Mouse (Mus musculus) regulatory T cell (primary cell): ENCODE measurements around the gene Cpn2.

ENCODE experiments used
- in situ Hi-C: fragments of 300-600 bp; cut with MboI, MseI; formaldehyde crosslinking; loops from one replicate; pipeline ENCODE4 v1.15.1; 2025; ENCODE audit warnings: high pct_unique_total_duplicates

Cpn2 gene

GRCm38 (mm10) chr16:30244037-30244700 is 23.1 kb downstream of the Cpn2 start:
- in situ Hi-C loops = no loop called here

- in situ Hi-C loops = no loop called here
Observed at GRCm38 (mm10) chr16:30241623-30242022, 25.7 kb downstream of the Cpn2 start.

DNA sequence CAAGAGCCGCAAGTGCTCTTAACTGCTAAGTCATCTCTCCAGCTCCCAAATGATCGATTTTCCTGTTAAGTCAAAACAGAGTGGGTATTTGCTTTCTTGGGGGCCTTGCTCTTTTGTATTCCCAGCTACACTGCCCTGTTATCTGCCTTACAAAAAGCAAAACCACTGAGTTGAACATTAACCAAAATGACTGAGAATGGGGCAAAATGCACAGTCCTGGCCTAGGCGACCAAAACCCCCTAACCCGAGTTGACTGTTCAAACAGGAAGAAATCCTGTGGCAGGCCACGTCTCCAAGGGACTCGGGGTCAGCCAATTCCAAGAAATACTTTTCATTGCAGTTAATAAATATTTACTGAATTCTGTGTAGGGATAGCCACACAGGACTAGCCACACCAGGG is 28.5 kb downstream of the Cpn2 start:
- in situ Hi-C loops = no loop called here

DNA sequence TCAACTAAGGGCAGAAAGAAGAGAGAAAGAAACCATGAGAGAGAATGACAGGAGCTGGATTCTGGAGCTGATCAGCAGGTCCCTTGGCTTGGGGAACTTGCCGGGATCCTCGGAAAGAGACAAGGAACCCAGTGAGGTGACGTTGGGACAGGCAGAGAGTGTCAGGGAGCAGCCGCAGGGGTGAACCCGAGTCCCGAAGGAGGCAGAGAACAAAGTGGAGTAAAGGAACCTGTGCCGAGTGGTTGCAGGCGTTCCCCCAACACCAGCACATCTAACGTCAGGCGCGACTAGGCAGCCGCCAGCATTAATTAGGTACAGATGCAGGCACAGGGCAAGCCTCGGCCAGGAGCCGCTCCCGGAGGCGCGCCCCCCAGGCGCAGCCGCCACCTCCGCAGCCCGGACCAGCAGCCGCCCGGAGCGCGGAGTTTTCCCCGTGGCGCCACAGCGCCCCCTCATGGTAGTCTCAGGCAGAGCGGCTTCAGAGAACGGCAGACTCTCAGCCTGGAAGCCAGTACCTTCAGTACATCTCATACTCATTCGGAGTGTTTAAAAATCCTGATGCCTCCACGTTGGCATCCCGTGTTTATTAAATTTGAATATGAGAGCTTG is 31.1 kb downstream of the Cpn2 start:
- in situ Hi-C loops = no loop called here

- in situ Hi-C loops = no loop called here
Observed at GRCm38 (mm10) chr16:30235577-30235976, 31.7 kb downstream of the Cpn2 start.

GRCm38 (mm10) chr16:30234636-30235546 is 32.4 kb downstream of the Cpn2 start:
- in situ Hi-C loops = no loop called here

DNA sequence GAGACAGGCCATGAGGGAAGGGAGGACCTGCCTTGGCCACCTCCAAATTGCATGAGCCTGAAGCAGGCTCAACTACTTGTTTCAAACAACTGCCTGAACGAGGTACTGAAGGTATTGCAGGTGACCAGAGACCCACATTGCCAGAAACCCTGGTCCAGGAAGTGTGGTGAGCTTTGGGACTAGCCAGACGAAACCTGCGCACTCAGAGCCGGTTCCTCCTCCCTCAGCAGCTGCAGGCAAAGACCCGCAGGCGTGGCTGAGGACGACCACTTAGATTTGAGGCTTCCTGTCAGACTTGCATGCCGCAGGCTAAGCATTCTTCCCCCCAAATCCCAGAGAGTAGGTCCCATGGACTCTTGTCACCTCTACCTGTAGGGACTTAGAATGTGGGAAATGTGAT is 33.2 kb downstream of the Cpn2 start:
- in situ Hi-C loops = no loop called here

DNA sequence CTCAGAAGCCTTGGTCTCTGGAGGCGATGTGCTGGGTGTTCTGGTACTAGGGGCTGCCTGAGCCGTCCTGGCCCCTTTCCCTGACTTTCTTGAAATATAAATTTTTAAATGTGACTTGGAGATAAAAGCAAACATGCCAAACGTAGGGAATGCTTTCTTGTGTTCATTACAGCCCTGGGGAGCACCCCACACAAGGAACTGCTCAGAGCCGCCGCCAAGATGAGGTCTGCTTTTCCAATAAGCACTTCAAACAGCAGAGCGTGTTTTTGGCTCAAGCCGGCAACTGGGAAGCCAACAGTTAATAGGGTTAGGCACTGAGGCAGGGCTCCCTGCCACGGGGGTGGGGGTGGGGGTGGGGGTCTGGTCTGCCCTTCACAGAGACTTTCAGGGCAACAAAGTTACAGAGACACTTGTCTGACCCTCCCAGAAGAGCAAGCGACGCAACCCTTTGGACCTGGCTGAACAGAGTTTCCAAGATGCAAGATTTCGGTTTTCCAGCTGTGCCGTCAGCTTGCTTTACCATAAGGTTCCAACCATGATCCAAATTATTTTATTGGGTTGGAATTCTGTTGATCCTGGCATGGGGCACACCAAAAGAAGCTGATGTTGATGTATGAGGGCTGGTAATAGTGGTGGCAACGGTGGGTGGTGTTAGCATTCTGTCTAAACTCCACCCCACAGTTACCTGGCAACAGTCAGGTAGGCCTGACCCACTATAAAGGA is 35.3 kb downstream of the Cpn2 start:
- in situ Hi-C loops = no loop called here

GRCm38 (mm10) chr16:30227352-30227751 is 39.9 kb downstream of the Cpn2 start:
- in situ Hi-C loops = no loop called here

DNA sequence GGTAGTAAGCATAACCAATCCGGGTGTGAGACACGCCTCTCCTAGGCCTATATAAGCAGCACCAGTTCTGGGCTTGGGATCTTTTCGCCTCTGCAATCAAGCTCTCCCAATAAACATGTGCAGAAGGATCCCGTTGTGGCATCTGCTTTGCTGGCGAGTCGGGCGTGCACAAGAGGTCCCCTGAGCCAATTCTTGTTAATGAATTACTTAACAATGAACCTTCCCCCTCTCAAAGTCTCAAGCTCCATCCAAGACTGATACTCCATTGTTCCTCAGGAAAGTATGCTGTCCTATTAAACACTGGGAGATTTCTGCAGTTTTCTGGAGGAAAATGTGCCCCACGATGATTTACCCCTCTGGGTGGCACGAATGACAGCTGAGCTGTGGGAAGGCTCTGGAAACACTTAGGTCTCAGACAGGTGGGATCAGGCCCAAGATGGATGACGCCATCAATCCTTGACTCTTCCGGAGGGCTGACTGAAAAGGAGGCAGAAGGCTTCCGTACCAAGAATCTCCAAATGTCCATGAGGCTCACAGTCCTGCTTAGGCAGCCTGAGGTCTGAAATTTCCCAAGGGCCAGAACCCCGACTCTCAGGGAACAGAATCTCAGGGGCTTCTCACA is 46.0 kb downstream of the Cpn2 start:
- in situ Hi-C loops = no loop called here

DNA sequence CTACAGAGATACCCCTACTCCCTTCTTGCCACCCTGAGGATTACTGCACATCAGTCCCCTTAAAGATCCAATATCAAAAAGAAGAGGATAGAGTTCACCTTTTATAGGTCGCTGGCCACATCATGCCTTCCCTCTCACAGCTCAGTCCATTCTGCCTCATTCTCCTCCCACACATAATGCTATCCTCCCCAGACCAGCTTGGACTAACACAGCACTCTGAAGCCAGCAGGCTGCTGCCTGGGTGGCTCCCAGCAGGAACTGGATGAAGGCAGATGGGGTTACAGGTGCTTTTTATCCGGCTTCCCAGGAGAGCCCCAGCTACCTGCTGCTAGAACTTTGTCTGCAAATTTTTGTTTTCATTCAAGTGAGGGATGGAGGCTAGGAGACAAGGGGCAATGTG is 51.5 kb downstream of the Cpn2 start:
- in situ Hi-C loops = no loop called here

- in situ Hi-C loops = no loop called here
Observed at GRCm38 (mm10) chr16:30213644-30214043, 53.7 kb downstream of the Cpn2 start.

- in situ Hi-C loops = no loop called here
Observed at GRCm38 (mm10) chr16:30212035-30212434, 55.3 kb downstream of the Cpn2 start.

DNA sequence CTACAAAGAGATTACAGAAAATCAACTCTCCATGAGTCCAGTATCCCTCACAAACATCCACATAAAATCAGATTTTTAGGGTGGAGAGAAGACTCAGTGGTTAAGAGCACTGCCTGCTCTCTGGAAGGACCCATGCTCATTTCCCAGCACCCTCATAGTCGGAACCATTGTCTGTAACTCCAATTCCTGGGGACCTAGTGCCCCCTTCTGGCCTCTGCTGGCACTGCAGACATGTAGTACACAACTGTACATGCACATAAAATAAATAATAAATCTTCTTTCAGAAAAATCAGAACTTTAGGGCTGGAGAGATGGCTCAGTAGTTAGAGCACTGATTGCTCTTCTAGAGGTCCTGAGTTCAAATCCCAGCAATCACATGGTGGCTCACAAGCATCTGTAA is 58.0 kb downstream of the Cpn2 start:
- in situ Hi-C loops = no loop called here

- in situ Hi-C loops = no loop called here
Observed at GRCm38 (mm10) chr16:30207991-30208390, 59.3 kb downstream of the Cpn2 start.

GRCm38 (mm10) chr16:30207111-30207828 is 60.0 kb downstream of the Cpn2 start:
- in situ Hi-C loops = no loop called here
